Mouse (Mus musculus): ENCODE results near the gene Ccdc153.
A peak's percentile ranks its signal among the peaks of the same experiment; 100 is the strongest.

Ccdc153 gene

DNA sequence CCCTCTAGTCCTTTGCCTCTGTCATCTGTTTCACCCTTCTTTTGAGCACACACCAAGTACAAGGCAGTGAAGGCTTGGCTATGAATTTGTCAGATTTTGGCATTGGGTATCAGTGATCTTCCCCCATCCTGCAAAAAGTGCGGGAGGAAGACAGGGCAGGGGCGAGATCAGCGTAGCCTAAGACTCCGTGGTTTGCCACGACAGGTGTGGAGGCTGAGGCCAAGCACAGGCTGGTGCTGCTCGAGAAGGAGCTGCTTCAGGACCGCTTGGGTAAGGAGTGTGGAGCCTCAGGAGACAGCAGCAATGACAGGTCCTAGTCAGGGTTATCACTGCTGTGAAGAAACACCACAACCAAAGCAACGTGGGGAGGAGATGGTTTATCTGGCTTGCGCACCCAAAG lies 942 bp downstream of the Ccdc153 start:
- no peak for DNase-seq

DNA sequence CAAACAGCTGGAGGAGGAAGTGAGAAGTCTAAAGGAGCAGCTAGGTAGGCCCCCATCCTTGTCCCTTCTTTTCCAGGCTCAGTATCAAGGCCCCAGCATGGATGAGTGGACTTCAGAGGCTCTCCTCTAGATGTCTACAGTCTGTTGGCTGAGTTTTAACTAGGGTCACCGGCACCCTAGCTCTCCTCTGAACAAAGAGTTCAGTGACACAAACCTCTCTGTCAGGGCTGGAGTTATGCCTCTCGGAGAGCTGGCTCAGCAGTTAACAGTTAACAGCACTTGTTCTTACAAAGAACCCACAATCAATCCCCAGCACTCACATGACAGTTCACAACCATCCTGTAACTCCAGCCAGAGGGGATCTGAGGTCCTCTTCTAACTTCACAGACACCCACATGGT lies 3.1 kb downstream of the Ccdc153 start:
- no peak for DNase-seq

DNA sequence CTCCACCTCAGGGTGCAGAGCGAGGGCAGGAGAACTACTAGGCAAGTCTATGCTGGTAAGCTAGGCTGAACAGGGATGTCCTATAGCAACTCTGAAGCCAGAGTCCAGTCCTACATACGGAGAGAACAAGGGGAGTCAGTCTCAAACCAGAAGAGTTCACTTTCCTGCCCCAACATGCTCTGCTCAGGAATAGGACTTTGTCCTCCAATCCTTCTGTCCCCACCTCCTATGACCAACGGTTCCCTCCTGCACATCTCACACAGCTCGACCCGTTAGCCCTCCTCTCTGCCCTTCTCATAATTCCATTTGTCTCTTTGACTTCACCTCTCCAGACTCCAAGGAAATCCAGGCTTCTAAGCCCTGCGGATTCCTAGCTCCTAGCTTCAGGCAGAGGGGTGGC lies 7.4 kb downstream of the Ccdc153 start:
- no peak for DNase-seq

DNA sequence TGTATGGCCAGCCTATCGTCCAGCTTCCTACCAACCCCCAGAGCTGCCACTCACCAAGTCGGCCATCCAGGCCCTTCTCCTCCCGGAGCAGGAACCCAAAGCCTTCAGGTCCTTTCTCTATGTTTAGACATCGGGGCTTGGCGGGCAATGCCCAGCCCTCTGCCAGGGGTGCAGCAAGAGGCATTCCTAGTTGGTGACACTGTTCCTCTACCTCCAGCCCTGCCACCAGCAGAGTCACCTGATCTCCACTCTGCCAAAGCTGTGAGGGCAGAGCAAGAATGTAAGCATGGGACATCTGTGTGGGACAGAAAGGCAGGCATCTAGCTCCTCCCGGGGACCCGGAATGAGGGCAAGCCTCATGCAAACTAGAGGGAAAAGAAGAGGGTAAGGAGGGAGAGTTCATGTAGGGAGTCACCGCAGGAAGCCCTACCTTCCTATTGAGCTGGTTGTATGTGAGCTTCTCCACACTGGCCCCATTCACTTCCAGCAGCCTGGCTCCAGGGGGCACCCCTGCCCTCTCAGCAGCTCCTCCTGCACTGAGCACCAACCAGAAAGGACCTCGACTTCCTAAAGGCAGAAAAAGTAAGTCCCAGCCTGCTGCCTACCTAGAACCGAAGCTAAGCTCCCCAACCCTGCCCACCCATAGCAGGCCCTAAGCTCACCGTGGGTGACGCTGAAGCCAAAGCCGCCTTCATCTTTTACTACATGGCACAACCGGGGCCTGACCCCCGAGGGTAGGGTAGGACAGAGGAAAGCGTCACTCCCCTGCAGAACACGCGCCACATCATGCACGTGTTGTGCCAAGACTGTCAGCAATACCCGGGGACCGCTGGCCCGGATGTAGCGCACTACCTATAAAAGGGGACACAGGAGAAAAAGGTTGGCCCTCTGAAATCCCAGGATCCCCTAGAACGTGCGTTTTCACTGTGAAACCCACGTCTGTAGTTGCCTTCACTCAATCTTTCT lies 9.0 kb downstream of the Ccdc153 start:
- peak; percentile 78 to 83 for DNase-seq

DNA sequence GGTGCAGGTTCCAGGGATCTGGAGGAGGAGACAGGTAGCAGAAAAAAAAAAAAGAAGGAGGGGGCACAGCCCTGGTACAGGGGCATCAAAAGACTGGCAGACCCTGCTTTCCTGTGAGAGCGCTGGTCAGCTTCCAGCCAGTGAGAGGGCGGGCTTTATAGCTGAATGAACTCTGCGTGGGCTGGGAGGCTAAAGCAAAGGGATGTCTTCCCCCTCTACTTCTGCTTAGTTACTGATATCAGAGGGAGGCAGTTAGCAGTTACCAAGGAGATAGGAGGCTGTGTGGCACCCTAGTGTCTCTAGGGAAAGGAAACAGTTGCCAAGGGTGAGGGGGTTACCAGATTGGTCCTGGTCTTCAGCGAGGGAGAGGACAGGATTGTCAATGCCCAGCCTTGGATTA lies 10.0 kb downstream of the Ccdc153 start:
- no peak for DNase-seq

DNA sequence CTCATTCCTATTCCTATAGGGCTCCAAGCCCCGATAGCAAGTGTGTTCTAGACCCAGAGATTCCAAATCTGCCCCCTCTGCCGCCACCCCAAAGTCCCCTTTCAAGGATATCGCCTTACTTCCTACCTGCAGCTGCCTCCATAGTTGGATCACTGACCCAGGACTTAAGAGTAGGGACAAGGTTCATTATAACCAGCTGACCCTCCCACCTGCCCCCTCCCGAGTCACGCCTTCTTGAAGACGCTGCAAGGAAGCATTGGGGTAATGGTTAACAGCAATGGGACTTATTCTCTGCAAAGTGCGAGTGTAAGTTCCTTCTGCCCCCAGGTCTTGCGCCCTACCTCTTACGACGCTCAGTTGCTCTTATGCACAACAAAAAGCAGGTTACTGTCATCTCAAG lies 10.8 kb downstream of the Ccdc153 start, which contains the start of gene Pdzd3:
Gene Pdzd3 (minus strand): TSS at position 158 of the 400 bp plus-strand sequence.
- no peak for DNase-seq

DNA sequence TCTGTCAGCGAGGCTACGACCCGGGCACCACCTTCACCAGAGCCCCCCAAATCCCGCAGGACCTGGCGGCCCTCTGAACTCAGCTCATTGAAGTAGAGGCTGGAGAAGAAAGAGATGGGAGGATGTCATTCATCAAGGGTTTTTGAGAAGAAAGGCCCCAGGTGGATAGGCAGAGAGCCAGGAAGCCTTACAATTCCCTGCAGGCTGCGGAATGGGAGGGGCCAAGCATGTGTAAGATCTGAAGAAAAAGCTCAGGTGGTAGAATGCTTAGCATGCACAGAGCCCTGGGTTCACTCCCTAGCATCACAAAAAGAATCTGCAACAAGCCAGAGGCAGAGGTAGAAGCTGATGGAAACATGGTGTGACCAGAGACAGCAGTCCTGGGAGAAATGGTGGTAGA lies 13.0 kb downstream of the Ccdc153 start:
- DNase-seq = no peak

DNA sequence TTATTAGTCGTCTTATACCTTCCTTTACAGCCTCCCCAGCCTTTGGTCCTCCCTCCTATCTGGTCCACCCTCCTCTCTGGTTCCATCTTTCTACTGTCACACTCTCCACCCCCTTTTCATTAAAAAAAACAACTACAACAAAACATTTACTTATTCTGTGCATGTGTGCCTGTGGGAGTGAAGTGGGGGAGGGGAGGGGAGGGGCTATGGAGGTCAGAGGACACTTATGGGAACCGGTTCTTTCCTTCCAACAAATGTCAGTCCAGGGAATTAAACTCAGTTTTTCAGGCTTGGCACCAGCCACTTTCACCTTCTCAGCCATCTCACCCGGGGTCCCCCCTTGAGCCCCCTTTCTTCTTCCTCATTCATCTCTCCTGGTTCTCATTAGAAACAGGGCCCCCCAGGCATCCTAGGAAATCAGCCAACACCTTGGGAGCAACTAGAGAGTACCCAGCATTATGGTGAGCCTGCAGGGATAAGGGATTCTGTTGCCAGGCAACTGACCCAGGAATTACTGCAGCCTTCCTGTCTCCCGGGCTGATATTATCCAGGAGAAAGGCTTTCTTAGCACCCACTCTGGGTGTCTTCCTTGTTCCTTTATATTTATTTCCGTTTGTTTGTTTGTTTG lies 14.1 kb downstream of the Ccdc153 start:
- no peak for DNase-seq

DNA sequence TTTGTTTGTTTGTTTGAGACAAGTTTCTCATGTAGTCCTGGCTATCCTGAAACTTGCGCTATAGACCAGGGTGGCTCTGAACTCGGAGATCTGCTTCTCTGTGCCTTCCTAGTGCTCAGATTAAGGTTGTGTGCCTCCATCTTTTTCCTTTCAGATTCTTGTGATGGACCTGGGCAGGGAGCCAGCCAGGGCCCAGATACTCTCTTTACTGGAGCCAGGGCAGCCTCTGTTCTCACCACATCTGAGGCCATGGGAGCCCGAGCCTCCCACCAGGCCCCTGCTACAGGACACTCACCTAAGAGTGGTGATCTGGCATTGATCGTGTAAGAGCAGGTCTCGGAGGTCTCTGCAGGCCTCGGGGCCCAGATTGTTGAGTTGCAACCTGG lies 14.7 kb downstream of the Ccdc153 start:
- no peak for DNase-seq

DNA sequence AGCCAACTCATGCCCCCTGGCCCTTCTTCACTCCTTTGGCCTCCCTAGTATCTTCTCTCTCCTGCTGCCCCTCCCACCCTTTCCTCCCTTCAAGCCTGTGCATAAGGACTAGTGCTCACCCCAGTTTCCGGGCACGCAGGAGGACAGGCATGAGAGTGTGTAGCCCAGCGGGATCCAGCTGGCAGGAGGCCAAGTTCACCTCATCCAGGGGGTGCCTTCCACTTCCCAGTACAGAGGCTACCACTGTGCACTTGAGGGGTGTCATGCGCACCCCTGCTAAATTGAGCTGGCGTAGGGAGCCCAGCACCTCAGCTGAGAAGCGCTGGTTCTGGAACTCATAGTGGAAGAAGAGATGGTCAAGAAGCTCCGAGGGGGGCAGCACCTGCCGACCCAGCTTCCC lies 15.7 kb downstream of the Ccdc153 start:
- no peak for DNase-seq

DNA sequence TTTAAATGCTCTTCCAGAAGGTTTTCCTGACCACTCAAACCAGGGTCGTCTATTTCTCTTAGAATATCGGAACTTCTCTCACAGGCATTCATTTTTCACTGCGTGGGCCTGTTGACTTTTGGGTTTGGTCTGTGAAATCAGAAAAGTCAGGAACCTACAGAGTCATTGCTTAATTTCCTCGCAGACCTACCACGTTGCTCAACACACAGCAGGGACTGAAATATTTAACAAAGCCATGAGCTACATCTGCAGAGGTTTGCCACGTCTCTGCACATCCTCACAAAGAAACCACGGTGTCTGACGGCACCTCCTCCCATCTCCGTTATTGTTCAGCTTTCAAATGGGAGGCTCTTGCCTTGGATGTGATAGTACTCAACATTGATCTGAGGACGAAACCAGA lies 18.5 kb downstream of the Ccdc153 start:
- DNase-seq = no peak

DNA sequence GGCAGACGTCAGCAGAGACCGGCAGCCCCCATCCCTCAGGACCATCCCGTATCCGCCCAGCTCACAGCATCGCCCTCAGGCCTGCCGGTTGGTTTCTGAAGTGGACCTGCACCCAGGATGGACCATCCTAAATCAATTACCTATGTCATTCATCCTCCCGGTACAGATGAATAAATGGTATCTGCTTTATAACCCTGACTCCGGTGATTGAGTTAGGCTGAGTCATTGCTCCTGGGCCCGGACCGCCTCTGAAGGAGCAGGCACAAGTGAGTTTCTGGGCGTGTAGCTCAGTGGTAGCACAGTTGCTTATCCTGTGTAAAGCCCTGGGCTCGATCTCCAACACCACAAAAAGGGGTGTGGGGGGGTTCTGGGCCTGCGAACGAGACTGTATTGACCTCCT lies 20.9 kb downstream of the Ccdc153 start:
- no peak for DNase-seq

DNA sequence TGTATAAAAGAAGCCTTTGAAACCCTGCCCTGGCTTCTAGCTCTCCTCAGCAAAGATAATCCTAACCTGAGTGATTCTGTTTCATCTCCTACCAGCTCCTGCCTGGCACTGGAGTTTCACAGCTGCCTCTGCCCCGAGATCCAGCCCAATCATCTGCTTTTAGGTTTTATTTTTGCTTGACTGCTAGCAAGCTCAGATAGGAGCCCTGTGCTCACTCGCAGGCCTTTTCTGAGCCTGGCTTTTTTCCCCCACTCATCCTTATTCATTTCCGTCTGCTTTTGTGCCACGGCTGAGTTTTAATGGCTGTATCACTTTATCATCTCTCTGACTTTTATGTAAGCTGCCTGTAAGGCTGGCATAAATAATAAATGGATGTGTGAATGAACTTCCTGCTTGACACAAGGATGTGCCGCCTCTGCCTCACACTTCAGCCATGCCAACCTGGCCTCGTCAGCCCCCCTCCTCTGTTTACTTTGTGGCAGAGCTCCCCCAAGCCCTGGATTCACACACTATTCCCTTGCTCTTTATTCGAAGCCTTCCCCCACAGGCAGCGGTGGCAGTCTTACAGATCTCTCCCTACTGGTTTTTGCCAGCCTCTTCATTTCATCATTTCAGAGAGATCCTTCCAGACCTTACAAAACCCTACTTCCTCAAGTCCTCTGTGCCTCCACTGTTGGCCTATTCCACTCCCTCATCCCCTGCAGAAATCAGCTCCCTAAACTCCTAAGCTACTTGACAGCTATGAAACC lies 26.2 kb downstream of the Ccdc153 start:
- no peak for DNase-seq

DNA sequence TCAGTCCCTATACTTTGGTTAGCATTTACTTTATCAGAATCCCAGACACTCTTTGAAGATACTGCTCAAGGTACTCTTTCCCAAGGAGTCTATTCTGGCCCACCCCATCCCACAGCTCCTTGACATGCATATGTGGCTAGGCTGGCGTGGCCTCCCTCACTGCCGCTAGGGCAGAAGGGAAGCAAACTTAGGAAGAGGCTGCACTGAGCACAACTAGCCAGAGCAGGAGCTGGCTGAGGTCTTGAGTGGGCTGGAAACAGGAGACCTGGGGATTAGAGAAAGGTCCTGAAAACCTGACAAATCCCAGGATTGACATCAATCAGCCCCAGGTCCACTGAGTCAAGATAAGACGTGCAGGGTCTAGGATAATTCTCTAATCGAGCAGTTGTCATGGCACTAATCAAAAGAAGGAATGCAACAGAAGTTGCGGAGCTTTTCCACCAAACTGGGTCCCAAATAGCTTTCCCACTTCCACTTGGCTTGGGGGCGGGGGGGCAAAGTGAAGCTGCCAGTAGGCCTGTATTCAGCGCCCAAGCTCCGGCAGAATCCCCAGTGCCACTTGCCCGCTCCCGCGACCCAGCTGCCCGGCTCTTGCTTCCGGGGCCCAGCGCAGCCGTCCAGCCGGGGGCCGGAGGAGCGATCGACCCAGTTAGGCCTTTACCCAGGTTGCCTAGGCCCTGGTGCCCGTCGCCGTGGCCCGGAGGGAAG lies 27.0 kb downstream of the Ccdc153 start:
- peak; percentile 51 to 61 for DNase-seq

DNA sequence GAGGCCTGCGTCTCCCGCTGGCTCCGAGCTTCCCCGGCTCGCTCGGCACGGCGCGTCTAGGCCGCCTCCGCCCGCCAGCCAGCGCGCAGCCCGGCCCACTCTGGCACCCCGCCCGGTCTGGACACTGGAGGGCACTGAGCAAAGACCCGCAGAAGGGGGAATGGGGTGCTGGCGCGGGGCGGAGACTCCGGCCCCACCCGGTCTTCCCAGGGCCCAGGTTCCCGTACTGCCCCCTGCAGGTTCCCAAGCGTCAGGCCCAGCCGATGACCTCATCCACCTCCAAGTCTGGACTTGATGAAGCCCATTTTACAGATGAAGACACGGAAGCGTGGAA lies 27.5 kb downstream of the Ccdc153 start:
- peak; percentile 95 to 96 for DNase-seq

DNA sequence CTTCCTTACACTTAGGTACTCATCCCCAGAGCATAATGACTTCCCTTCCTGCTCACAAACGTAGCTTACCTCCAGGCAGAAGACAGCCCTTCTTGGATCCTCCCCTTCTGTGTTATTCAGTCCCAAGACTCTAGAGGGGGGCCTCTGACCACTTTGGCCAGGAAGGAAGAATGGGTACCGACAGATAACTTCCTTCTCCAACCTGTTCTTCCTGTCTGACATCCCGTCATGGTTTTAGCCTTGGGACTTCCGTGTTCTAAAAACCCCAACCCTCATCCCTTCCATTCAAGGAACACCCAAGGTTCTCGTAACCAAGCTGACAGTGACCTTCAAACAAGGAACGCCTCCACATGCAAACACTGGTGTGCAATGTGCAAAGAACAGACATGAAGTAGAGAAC lies 28.0 kb downstream of the Ccdc153 start, which contains the start of gene Nlrx1:
Gene Nlrx1 (minus strand): TSS at position 168 of the 400 bp plus-strand sequence.
- DNase-seq = peak in 1 of 2 experiments; percentile 51

DNA sequence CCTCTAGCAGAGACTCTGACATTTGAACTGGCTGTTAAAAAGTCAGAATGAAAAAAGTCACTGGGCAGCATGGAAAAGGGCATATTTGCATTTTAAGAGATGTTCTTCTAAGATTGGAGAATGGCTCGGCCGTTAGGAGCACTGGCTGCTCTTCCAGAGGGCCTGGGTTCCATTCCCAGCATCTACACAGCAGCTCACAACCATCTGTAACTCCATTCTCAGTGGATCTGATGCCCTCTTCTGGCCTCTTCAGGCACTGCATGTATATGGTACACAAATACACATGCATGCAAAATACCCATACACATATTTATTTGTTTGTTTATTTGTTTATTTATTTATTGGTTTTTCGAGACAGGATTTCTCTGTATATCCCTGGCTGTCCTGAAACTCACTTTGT lies 28.6 kb downstream of the Ccdc153 start:
- DNase-seq = peak in 1 of 2 experiments; percentile 46

DNA sequence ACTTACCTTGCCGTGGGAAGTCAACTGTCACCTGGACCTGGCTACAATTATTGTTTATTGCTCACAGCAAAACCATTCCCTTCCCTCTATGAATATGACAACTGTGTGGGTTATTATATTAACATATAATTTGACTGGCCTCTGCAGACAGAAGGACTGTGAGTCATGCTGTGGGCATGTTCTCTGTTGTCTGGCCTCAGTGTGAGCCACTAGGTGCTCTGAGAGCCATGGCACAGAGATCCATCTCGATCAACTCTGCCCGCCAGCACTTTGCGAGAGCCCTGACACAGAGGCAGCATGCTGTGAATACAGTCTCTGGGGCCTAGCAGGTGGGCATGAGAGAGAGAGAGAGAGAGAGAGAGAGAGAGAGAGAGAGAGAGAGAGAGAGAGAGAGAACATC lies 29.5 kb downstream of the Ccdc153 start:
- DNase-seq = no peak

DNA sequence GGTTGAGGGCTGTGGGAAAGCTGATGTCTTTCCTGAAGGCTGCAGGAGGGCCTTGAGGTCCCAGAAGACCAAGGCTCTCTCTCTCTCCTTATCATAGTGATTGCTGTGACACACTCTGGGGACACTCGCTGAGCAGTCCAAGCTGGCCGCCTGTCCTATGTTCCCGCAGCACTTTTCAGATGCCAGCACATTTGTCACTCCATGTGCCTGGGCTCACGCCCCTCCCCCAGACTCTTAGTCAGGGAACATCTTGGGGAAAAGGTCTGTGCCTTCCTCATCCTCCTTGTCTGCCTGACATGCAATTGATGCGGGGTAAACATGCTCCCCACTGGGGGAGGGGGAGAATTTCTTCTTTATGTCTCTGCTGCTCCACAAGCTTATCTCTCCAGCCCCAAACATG lies 42.7 kb downstream of the Ccdc153 start:
- DNase-seq = no peak

DNA sequence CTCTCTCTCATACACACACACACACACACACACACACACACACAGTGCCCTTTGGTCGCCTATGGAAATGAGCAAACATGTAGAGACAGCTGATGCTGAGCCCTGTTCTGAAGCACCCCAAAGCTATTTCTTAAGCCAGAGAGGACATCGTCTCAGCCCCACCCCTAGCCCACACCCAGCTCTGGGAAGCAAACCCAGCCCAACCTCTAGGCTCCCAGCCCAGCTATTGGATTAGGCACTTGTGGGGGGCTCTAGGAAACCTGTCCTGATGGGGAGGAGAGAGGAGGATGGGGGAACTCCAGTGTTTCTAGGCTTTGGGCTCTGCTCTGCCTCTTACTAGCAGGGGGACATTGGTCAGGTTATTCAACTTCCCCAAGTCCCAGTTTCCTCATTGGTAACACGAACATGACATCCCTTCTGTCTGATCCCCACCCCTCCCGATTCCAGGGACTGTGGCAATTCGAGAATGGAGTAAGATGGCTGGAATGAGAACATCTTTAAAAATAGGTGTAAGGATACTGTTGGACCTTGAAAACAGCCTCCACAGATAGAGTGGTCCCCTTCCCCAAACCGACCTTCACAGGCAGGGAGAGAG lies 45.9 kb downstream of the Ccdc153 start:
- DNase-seq = no peak

DNA sequence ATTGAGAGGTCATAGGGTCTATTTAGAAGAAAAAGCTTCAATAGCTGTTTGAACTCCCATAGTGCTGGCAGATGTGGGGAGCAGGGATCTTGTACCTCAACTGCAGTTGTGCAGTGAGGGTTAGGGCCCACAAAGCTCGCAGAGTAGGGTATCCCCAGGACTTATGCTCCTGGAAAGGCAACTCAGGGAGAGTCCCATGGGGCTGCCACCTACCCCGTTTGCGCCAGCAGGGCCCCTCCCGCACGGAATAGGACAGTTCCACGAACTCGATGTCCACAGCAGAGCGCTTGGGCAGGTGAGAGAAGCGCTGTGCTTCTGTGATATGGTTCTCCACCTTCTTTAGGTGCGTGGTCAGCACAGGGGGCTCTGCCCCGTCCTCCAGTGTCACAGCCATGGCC lies 46.5 kb downstream of the Ccdc153 start:
- no peak for DNase-seq

DNA sequence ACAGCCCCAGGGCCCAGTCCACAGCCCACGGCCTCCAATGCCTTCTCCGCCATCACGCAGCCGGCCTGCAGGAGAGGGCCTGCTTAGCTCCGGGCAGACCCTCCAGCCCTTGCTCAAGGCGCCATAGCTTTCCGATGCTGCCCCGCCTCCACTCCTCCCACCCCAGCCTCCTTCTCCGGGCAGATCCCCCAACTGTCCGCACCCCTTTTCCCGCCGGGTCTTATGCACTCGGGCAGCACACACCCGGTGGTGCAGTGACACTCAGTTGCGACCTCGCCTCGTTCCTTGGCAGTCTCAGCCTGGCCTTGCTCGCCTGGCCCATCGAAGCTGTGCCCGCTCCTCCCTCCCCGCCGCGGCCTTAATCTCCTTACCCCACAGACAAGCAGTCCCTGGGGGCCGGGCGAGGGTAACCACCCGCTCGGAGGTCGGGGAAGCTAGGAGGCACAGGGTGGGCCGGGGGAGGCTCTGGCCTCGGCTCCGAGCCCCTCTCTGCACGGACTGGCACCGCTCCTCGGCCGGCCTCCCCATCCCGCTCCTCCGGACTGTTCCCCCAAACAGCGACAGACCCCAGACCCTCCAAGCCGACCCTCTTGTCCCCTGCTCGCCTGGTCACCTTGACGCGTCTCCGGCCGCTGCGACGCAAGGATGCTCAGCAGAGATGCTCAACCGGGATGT lies 47.1 kb downstream of the Ccdc153 start:
- peak; percentile 25 to 28 for DNase-seq
